Mouse (Mus musculus): ENCODE results near the gene Cckbr.

DNA sequence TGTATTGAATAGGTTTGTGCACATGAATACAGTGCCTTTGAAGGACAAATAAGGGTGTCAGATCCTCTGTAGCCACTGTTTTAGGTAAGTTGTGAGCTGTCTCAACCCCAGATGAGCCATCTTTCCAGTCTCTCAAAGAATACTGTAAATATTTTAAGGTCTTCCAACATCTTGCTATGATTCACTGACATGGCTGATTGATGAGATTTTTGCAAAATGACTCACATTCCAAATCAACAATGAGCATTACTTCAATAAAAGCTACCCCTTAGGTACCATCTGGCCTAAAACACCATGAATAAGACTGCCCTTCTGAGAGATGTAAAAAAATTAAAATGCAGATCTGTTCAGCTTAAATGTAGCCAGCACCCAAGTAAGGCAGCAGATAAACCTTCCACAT lies 33.0 kb downstream of the Cckbr start:
- no peak for TF ChIP-seq CTCF (IDR thresholded peaks at IDR 0.05; ENCODE audit: control insufficient read depth, insufficient read depth, insufficient read length)
- no peak for TF ChIP-seq CEBPB (IDR thresholded peaks at IDR 0.05; ENCODE audit: low read depth)
- no peak for TF ChIP-seq USF1 (IDR thresholded peaks at IDR 0.05; ENCODE audit: low read depth)
- no peak for TF ChIP-seq MAX (IDR thresholded peaks at IDR 0.05)
- no peak for TF ChIP-seq MYOG (IDR thresholded peaks at IDR 0.05; ENCODE audit: control insufficient read depth, extremely low read depth, insufficient read length)
- peak; percentile 55 for TF ChIP-seq FOSL1 (IDR thresholded peaks at IDR 0.05; ENCODE audit: insufficient read depth, low read length, poor library complexity, severe bottlenecking)
- no peak for TF ChIP-seq MYOD1 (IDR thresholded peaks at IDR 0.05; ENCODE audit: control insufficient read depth, insufficient read length, low read depth)
